Mouse (Mus musculus): ENCODE results near the gene Wipf1. TPM values are rescaled to one million over a fixed set of nuclear protein-coding genes. Genes with fewer than 3 reads are reported as not detected.

The Wipf1 gene
- polyA plus RNA-seq, 1 experiment from 2014 or later, result 12.7 TPM

DNA sequence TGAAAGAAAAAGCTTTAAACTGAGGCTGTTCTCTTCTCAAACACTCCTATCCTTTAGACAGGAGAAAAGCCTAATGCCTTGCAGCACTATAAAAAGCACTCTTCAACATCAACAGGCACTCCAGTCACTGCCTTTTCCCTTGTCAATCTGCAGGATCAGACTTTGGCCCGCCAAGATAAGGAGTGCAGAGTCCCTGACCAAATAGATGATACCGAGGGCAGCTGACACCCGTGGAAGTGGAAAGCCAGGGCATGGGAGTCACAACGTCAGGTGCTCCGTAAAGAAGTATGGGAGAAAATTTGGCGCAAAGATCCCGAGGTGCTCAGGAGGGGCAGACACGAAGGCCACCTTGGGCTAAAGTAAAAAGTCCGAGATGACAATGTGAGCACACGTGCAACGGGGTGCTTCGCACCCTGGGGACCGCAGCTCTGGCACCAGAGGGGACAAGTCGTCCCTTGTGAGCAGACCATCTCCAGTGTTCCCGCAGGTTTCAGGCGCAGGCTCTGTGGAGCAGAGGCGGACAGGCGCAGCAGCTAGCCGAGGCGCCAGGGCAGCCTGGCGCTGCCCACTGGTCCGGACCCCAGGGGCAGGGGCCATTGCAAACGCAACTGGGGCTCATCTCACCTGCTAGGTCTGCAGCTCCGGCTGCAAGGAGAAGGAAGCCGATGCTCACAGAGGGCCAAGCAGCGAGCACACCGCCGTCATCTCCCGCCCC, 143.7 kb downstream of the Wipf1 start:
- Histone ChIP-seq H3K4me1 (peaks cover 6% of the 10 kb centered on the region), H3K27me3 (replicated peaks; ENCODE audit: low read depth, poor library complexity, severe bottlenecking) (peaks cover 18% of the 10 kb centered on the region), H3K9me3 (no peaks in the 10 kb centered on the region), H3K36me3 (replicated peaks) (no peaks in the 10 kb centered on the region), H3K27ac (replicated peaks) (peak overlapping the region; percentile 83), H3K4me3 (peak overlapping the region; percentile 76)
- no peak for DNase-seq (ENCODE audit: low spot score)
- 2% methylated on average over 29 of the region's 29 CpGs for WGBS

DNA sequence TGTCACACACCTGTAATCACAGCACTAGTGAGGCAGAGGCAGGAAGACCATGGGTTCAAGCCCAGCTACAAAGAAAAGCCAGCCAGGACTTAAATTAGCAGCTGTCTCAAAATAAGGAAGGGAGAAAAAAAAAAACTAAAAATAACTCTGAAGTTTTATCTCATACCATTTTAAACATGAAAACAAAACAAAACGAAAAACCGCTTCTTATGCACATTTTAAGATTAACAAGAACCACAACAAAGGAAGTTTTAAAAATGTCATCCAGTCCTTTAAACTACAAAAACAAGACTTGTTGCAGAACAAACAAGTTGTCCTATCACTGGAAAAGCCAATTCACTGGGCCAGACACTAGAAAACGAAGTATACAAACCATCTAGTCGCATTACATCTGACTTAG, 144.4 kb downstream of the Wipf1 start:
- no peak for DNase-seq (ENCODE audit: low spot score)
- Histone ChIP-seq H3K27ac (replicated peaks) (no peak overlapping the region), H3K4me3 (peak overlapping the region; percentile 76; the same call in 1 of the 2 replicates), H3K27me3 (replicated peaks; ENCODE audit: low read depth, poor library complexity, severe bottlenecking) (peaks cover 18% of the 10 kb centered on the region), H3K36me3 (replicated peaks) (no peaks in the 10 kb centered on the region), H3K9me3 (no peaks in the 10 kb centered on the region), H3K4me1 (peaks cover 6% of the 10 kb centered on the region)
- WGBS, result 83% methylated on average over 4 of the region's 4 CpGs

DNA sequence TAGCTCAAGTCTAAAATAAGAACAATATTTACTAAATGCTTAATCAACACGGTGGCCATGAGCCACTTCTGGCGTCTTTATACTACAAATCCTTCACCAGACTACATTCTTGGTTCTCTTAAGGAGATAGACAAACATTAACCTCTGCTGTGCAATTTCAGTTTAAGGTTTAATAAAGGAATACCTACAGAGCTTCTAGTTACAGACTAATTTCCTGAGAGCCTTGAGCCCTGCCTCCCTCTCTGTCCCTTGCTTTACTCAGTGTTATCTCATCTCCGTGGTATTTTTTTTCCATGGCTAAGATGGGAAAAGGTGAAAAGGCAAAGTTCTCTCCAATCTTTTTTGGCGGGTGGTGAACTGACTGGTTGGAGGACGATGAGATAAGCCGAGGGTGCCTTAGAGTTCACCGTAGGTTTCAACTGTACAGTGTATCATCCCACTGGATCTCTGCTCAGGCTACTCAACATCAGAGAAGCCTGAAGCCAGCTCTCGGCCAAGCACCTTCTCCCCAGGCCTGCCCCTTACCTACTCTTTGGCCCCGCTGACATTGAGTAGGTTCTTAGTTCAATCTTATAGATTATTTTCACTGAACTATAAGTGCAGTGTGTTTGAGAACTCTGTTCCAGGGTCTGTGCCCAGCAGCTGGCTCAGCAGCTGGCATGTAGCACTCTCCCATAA, 149.1 kb downstream of the Wipf1 start:
- 82% methylated on average over 9 of the region's 9 CpGs for WGBS
- Histone ChIP-seq H3K4me1 (peaks cover 12% of the 10 kb centered on the region), H3K4me3 (no peak overlapping the region)

DNA sequence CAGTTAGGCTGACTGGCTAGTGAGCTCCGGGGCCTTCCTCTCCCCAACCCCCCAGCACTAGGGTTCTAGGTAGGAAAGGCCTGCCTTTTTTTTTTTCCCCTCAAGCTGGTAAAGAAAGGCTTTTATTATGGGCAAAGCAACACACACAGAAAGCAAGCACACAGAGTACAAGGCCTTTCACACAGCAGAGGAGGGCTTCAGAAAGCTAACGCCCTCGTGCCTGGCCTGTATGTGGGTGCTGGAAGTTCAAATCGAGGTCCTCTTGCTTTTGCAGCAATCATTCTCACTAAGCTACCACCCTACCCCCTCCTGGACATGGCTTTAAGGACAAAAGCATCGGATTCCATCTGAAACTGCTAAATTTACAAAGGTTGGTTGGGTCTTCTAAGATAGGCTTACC, 149.9 kb downstream of the Wipf1 start:
- peaks cover 20% of the 10 kb centered on the region for H3K4me1 ChIP-seq
- H3K27ac ChIP-seq (replicated peaks), result no peak overlapping the region
- H3K27me3 ChIP-seq (replicated peaks; ENCODE audit: low read depth, poor library complexity, severe bottlenecking), result peaks cover 6% of the 10 kb centered on the region
- 82% methylated on average over 5 of the region's 5 CpGs for WGBS
- no peaks in the 10 kb centered on the region for H3K9me3 ChIP-seq
- no peak for DNase-seq (ENCODE audit: low spot score)
- H3K36me3 ChIP-seq (replicated peaks), result no peaks in the 10 kb centered on the region
- no peak overlapping the region for H3K4me3 ChIP-seq

More for the DNA sequence above, 149.1 kb downstream of the Wipf1 start:
- H3K27me3 ChIP-seq (replicated peaks; ENCODE audit: low read depth, poor library complexity, severe bottlenecking), result peaks cover 10% of the 10 kb centered on the region
- no peaks in the 10 kb centered on the region for H3K9me3 ChIP-seq
- H3K36me3 ChIP-seq (replicated peaks), result no peaks in the 10 kb centered on the region
- no peak for DNase-seq (ENCODE audit: low spot score)
- H3K27ac ChIP-seq (replicated peaks), result no peak overlapping the region

Other genes with a start within 250 kb of the Wipf1 start
- 14.7 and 15.3 TPM in 2 replicates for gene Scrn3, start 217.1 kb downstream of the Wipf1 start, polyA plus RNA-seq (2016; fragmentation: Nextera tagmentation; extraction: Ambion mirVana)
- 16.8 and 18.0 TPM in 2 replicates for gene Cir1, start 217.0 kb downstream of the Wipf1 start, polyA plus RNA-seq (2016; fragmentation: Nextera tagmentation; extraction: Ambion mirVana)
- gene Gpr155, start 143.2 kb downstream of the Wipf1 start, polyA plus RNA-seq (2016; fragmentation: Nextera tagmentation; extraction: Ambion mirVana), result 2.8 and 4.3 TPM in 2 replicates
- 0.64 and 0.80 TPM in 2 replicates for gene Chrna1, start 50.6 kb upstream of the Wipf1 start, polyA plus RNA-seq (2016; fragmentation: Nextera tagmentation; extraction: Ambion mirVana)
- 38.2 and 40.0 TPM in 2 replicates for gene Chn1, start 245.6 kb upstream of the Wipf1 start, polyA plus RNA-seq (2016; fragmentation: Nextera tagmentation; extraction: Ambion mirVana)